Mouse (Mus musculus): ENCODE data around the gene Ier5l. TPM values are rescaled to one million over a fixed set of nuclear protein-coding genes. Genes with fewer than 3 reads are reported as not detected.

The Ier5l gene
- 2.0 and 2.8 TPM in 2 replicates for polyA plus RNA-seq (2015; fragmentation: Nextera tagmentation; extraction: Ambion mirVana)

DNA sequence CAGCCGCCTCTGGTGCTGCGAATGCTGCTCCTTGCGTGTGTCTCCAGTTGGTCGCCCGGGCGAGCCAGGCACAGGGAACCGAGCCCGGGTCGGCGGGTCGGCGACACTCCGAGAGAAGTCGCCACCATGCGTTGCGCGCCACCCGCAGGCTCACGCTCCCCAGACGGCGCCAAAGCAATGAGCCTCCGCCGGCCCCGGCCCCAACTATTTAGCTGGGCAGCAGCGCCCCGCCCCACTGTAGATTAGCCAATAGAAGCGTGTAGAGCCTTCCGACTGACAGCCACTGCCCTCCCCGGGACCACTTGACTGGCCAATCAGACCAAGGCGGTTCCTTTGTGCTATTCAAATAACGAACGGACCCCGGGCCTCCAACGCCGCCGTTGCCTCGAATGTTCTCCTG is at the start of gene Ier5l:
Gene Ier5l, minus strand, starts transcription at position 181 of the 400 bp plus-strand sequence.
- no peaks in the 10 kb centered on the region for H3K36me3 ChIP-seq
- under 1% methylated on average over 37 of the region's 37 CpGs for WGBS
- peaks cover 26% of the 10 kb centered on the region for H3K4me1 ChIP-seq
- H3K27ac ChIP-seq: peak within 1 kb of the TSS; percentile 97
- no peaks in the 10 kb centered on the region for H3K9me3 ChIP-seq
- ATAC-seq (ENCODE audit: borderline replicate concordance, extremely low read depth, low FRiP score, low TSS enrichment): peak; percentile 90
- H3K4me2 ChIP-seq: peak within 1 kb of the TSS; percentile 98
- no peaks in the 10 kb centered on the region for H3K27me3 ChIP-seq
- H3K4me3 ChIP-seq: peak within 1 kb of the TSS; percentile 86
- peak within 1 kb of the TSS; percentile 96 for H3K9ac ChIP-seq

DNA sequence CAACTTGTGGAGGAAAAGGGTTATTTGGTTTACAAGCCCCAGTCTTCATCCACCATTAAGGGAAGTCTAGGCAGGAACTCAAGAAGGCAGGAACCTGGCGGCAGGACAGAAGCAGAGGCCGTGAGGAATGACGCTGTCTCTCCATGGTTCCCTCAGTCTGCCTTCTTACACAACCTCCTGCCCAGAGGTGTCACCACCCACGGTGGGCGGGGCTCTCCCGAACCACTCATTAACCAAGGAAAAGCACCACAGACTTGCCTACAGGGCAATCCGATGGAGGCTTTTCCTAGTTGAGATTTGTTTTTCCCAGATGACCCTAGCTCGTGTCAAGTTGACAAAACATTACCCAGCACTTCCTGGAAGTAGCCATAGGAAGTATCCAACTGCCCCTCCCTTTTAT is 49.7 kb upstream of the Ier5l start:
- Histone ChIP-seq H3K27ac (no peak overlapping the region), H3K9me3 (no peaks in the 10 kb centered on the region), H3K4me3 (no peak overlapping the region), H3K4me1 (no peaks in the 10 kb centered on the region), H3K27me3 (no peaks in the 10 kb centered on the region), H3K4me2 (no peak overlapping the region), H3K9ac (no peak overlapping the region), H3K36me3 (no peaks in the 10 kb centered on the region)
- no peak for ATAC-seq (ENCODE audit: borderline replicate concordance, extremely low read depth, low FRiP score, low TSS enrichment)
- 67% methylated on average over 8 of the region's 8 CpGs for WGBS

DNA sequence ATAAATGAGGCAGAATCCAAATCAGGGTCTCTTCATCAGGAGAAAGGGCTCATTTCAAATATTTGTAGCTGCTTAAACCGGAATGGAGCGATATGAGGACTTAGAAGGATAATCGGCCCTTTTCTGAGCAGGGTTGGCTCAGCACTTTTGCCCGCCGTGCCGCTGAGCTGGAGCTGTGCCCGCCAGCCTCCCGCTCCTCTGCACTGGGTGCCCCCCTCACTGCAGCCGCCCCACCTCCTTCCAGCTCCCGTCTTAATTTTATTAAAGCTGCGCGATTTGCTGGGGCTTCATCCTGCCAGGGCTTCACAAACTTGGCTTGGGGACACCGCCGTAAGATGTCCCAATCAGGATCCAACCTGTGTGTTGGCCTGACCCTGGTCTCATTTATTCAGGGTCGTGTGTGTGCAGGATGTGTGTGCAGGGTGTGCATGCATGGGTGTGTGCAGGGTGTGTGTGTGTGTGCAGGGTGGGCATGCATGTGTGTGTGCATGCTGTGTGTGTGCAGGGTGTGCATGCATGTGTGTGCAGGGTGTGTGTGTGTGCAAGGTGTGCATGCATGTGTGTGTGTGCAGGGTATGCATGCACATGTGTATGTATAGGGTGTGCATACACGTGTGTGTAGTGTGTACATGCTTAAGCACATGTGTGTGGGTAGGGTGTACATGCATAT is 36.8 kb upstream of the Ier5l start:
- no peaks in the 10 kb centered on the region for H3K27me3 ChIP-seq

DNA sequence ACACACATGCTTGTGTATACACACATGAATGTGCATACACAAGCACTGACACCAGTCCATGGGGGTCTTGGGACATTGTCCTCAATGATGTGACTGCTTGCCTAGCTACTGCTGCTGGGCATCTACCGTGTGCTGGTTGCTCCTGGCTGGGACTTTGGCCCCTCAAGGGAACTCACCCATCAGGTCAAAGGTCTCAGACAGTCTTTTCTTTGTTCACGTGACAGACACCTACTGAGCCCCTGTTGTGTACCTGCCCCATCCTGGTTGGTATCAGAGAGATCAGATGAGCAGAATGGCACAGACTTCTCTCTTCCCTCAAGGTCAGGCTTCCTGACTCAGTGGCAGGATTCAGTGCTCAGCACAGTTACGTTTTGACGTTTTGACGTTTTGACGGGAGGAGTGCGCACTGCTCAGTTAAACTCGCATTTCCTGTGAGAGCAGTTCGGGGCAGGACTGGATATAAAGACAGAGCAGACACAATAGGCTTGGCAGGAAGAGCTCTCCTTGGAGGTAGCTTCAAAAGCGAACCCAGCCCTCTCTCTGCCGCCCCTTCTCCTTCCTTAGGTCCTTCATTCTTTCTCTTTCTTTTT is 33.2 kb upstream of the Ier5l start:
- no peak overlapping the region for H3K27ac ChIP-seq
- H3K9ac ChIP-seq: no peak overlapping the region
- no peak overlapping the region for H3K4me2 ChIP-seq
- peaks cover 10% of the 10 kb centered on the region for H3K4me1 ChIP-seq
- no peaks in the 10 kb centered on the region for H3K9me3 ChIP-seq
- no peaks in the 10 kb centered on the region for H3K27me3 ChIP-seq
- H3K36me3 ChIP-seq: no peaks in the 10 kb centered on the region
- no peak overlapping the region for H3K4me3 ChIP-seq
- 52% methylated on average over 11 of the region's 11 CpGs for WGBS
- no peak for ATAC-seq (ENCODE audit: borderline replicate concordance, extremely low read depth, low FRiP score, low TSS enrichment)

More for the DNA sequence above, 36.8 kb upstream of the Ier5l start:
- Histone ChIP-seq H3K36me3 (no peaks in the 10 kb centered on the region), H3K4me2 (no peak overlapping the region), H3K9me3 (no peaks in the 10 kb centered on the region), H3K4me1 (no peaks in the 10 kb centered on the region), H3K27ac (no peak overlapping the region), H3K9ac (no peak overlapping the region), H3K4me3 (no peak overlapping the region)
- ATAC-seq (ENCODE audit: borderline replicate concordance, extremely low read depth, low FRiP score, low TSS enrichment): no peak; the same call in none of the 2 replicates
- 67% methylated on average over 16 of the region's 16 CpGs for WGBS

DNA sequence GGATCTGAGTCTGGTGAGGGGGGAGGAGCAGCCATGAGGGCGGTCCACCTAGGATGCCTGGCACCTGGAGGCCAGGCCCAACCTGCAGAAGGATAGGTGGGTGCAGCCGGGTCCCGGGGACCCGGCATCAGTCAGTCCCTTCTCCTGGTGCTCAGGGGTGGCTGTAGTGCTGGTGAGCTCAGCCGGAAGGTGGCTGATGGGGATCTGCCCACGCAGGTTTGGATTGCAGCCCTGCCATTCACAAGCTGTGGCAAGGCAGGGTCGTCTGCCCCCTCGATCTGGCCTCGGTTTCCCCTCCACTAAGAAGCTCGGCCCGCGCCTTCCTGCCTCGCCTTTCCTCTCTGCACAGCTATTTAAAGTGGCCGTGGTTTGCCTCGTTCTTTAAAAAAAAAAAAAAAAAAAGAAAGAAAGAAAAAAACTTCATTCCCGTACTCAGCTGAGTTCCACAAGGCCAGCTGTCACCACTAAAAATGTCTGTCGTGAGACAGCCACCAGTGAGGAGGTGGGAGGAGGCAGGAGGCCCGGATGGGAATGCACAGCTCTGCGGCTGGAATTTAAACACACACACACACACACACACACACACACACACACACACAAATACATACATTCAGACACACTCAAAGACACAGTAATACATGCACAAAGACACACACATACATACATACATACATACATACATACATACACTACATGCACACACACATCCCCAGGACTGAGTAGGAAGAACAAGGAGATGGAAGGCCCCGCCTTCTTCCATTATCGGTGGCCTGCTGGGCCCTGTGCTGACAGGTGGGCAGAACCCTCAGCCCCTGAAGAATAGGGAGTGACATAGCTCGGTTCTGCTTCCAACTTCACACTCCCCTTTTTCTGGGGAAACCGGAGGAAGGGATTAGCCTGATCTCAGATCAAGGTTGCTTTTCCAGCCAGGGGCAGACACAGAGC is 29.9 kb upstream of the Ier5l start:
- Histone ChIP-seq H3K4me2 (no peak overlapping the region), H3K27ac (no peak overlapping the region), H3K4me3 (no peak overlapping the region), H3K9me3 (no peaks in the 10 kb centered on the region), H3K9ac (peak overlapping the region; percentile 10; the same call in 1 of the 2 replicates), H3K36me3 (no peaks in the 10 kb centered on the region), H3K4me1 (peaks cover 10% of the 10 kb centered on the region), H3K27me3 (no peaks in the 10 kb centered on the region)
- ATAC-seq (ENCODE audit: borderline replicate concordance, extremely low read depth, low FRiP score, low TSS enrichment): peak; percentile 45; the same call in 1 of the 2 replicates
- 33% methylated on average over 21 of the region's 23 CpGs for WGBS

DNA sequence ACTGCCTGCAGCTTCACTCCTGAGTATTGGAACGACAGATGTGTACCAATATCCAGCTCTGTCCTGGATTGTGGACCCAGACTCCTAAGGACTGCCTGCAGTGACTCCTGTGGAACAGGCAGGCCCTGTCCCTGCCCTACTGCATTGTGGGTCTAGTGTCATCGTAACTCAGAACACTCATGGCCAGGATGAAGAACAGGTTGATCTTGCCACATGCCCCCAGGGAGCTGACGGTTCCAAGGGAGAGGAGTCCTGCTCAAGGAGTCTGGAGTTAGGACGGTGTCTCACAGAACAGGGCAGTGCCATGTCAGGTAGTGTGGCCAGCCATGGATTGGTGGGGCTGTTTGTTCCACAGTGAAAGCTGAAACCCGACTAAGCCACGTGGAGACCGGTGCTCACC is 27.7 kb upstream of the Ier5l start:
- Histone ChIP-seq H3K27me3 (no peaks in the 10 kb centered on the region), H3K9me3 (no peaks in the 10 kb centered on the region), H3K27ac (no peak overlapping the region), H3K36me3 (no peaks in the 10 kb centered on the region), H3K4me1 (peaks cover 10% of the 10 kb centered on the region), H3K4me3 (no peak overlapping the region), H3K4me2 (no peak overlapping the region), H3K9ac (no peak overlapping the region)
- 66% methylated on average over 7 of the region's 7 CpGs for WGBS
- no peak for ATAC-seq (ENCODE audit: borderline replicate concordance, extremely low read depth, low FRiP score, low TSS enrichment)

DNA sequence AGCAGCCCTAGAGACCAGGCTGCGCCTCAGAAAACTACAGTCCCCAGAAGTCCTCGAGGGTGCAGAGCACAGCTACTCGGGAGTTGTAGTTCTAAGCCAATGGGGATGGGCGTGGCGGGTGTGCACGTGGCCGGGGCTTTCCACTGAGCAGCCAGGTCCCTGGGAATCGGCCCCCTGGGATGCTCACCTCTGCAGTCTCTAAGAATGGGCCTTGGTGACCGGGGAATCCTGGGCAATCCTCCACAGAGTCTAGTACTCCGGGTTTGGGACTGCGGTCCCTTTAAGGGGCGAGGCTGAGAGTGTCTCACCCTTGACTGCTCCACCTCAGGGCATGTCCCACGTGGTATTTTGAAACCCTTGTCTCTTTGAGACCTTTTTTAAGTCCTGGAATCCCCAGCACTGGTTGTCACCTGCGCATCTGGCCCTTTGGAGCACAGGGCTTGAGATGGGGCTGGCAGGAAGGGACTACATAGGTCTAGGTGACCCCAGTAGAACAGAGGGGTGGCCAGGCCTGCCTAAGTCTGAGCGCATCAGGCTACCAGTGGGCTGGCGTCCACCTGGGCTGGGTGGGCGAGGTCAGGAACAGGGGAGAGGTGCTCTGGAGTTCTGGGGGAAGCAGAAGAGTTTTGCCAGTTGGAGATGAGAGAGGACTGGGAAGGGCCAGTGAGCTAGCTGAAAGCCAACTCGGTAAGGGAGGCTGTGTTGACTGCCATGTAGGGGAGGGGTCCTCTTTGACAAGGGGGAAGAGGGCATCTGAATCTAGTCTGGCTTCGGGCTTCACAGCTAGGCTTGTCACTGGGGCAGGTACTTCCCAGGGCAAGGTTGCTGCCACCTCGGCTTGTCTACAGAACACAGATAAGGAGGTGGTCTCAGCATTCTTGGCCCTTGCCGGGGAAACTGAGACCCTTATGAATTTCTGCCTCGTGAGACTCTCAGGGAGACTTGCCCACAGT is 22.2 kb upstream of the Ier5l start:
- H3K27me3 ChIP-seq: no peaks in the 10 kb centered on the region
- H3K36me3 ChIP-seq: no peaks in the 10 kb centered on the region
- WGBS: 19% methylated on average over 22 of the region's 22 CpGs
- H3K9ac ChIP-seq: 0 out of 2 replicates have a peak overlapping the region, but pooled peaks have one; percentile 19
- H3K9me3 ChIP-seq: no peaks in the 10 kb centered on the region
- ATAC-seq (ENCODE audit: borderline replicate concordance, extremely low read depth, low FRiP score, low TSS enrichment): peak; percentile 93
- H3K4me2 ChIP-seq: peak overlapping the region; percentile 64
- H3K4me3 ChIP-seq: peak overlapping the region; percentile 34
- H3K27ac ChIP-seq: no peak overlapping the region
- peaks cover 11% of the 10 kb centered on the region for H3K4me1 ChIP-seq

DNA sequence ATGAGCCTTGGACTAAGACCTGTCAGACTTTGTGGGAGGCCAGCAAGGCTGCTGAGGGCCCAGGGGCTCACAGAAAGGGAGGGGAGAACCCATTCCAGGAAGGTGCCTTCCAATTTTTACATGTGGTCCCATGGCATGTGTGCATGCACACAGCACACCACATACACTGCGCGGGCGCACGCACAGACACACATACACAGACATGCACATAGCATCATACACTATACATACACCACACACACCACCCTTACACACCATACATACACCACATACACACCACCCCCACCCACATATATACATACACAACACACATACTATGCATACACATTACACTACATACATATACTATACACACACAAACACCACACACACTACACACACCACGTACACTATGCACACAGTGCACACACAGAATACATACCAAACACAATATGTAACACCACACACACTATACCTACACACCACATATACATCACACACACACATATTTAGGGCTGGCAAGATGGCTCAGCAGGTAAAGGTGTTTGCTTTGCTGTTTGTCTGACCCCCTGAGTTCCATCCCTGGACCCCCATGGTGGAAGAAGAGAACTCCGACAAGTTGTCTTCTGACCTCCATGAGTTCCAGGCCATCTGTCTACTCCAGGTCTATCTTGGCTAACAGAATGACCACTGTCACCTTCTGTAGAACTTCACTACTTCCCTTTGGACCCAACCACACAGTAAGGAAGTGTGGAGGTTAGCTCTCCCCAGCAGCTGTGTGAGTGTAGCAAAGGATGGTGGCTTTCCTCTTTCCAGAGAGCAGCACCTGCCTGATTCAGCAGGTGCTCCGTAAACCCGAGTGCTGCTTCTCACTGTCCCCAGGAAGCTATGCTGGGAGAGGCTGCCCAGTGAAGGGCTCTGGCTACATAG is 21.2 kb upstream of the Ier5l start:
- Histone ChIP-seq H3K4me3 (peak overlapping the region; percentile 34; the same call in 1 of the 2 replicates), H3K9ac (no peak overlapping the region), H3K27ac (no peak overlapping the region), H3K9me3 (no peaks in the 10 kb centered on the region), H3K4me1 (peaks cover 11% of the 10 kb centered on the region), H3K4me2 (peak overlapping the region; percentile 64), H3K27me3 (no peaks in the 10 kb centered on the region), H3K36me3 (no peaks in the 10 kb centered on the region)
- 77% methylated on average over 8 of the region's 8 CpGs for WGBS
- peak; percentile 37; the same call in 1 of the 2 replicates for ATAC-seq (ENCODE audit: borderline replicate concordance, extremely low read depth, low FRiP score, low TSS enrichment)

DNA sequence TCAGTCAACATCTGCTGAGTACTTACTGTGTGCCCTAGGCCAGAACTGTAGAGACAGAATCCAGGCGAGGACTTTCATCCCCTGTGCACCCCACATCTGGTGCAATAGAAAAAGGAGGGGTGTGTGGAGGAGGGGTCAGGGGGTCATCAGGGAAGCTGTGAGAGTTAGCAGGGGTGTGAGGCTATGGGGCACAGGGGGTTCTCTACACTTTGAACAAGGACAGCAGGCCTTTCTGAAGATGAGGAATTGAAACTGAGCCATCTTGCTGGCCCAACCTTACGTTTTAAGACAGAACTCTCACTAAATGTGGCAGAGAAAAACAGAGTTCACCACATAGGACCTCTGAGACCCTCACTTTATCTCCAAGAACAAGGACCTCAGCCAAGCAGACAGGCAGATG is 16.4 kb upstream of the Ier5l start:
- H3K9me3 ChIP-seq: no peaks in the 10 kb centered on the region
- H3K4me1 ChIP-seq: peaks cover 7% of the 10 kb centered on the region; the same call in 1 of the 2 replicates
- ATAC-seq (ENCODE audit: borderline replicate concordance, extremely low read depth, low FRiP score, low TSS enrichment): no peak
- no peak overlapping the region for H3K9ac ChIP-seq
- no peaks in the 10 kb centered on the region for H3K36me3 ChIP-seq
- H3K27me3 ChIP-seq: no peaks in the 10 kb centered on the region
- no peak overlapping the region for H3K4me2 ChIP-seq
- WGBS: 68% methylated on average over 2 of the region's 2 CpGs
- no peak overlapping the region for H3K27ac ChIP-seq
- H3K4me3 ChIP-seq: no peak overlapping the region

DNA sequence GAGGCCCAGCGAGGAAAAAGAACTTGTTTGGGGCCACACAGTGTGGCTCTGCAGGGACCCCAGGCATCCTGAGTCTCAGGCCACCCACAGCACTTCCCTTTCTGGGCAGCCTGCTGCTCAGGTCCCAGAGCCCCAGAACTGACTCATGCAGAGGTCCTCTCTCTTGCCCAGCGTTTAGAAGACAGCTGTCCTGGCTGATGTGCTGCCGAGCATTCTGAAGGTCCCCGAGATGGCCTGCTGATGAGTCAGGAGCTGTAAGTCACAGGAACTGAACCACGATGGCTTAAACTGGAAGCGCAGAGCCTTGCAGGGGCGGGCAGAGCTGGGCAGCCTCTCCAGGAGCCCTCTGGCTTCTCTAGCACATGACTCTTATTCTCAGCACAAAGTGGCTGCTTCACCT is 13.6 kb upstream of the Ier5l start:
- no peak overlapping the region for H3K9ac ChIP-seq
- no peak for ATAC-seq (ENCODE audit: borderline replicate concordance, extremely low read depth, low FRiP score, low TSS enrichment)
- H3K4me3 ChIP-seq: no peak overlapping the region
- H3K27me3 ChIP-seq: no peaks in the 10 kb centered on the region
- no peaks in the 10 kb centered on the region for H3K36me3 ChIP-seq
- peaks cover 7% of the 10 kb centered on the region; the same call in 1 of the 2 replicates for H3K4me1 ChIP-seq
- H3K4me2 ChIP-seq: no peak overlapping the region
- WGBS: 45% methylated on average over 7 of the region's 7 CpGs
- H3K27ac ChIP-seq: no peak overlapping the region
- H3K9me3 ChIP-seq: no peaks in the 10 kb centered on the region

All from lung, embryonic 15.5 days (tissue).